Mouse (Mus musculus) midbrain, embryonic 15.5 days (tissue): ENCODE measurements around the gene Prkcz. TPM values are rescaled to one million over a fixed set of nuclear protein-coding genes. Genes with fewer than 3 reads are reported as not detected.
A peak's percentile ranks its signal among the peaks of the same experiment; 100 is the strongest.

Experiments
- ATAC-seq: fragments of 200-750 bp; cut with Nextera tagmentation; replicated peaks from 2 replicates; pipeline ENCODE4 v1.8.0; 2017; ENCODE audit warnings: moderate TSS enrichment
- H3K27ac ChIP-seq: fragments of 300-500 bp; sonication (generic); 2 replicates; pipeline ENCODE4 v1.5.1; 2015; ENCODE audit warnings: mild to moderate bottlenecking, inconsistent platforms
- H3K27me3 ChIP-seq: fragments of 300-500 bp; sonication (generic); replicated peaks from 2 replicates; pipeline ENCODE4 v1.6.1; 2015; ENCODE audit warnings: inconsistent platforms
- H3K36me3 ChIP-seq: fragments of 300-500 bp; sonication (generic); replicated peaks from 2 replicates; pipeline ENCODE4 v1.6.1; 2015; ENCODE audit warnings: inconsistent platforms
- H3K4me1 ChIP-seq: fragments of 300-500 bp; sonication (generic); 2 replicates; pipeline ENCODE4 v1.6.1; 2015; ENCODE audit warnings: inconsistent platforms
- H3K4me2 ChIP-seq: fragments of 300-500 bp; sonication (generic); 2 replicates; pipeline ENCODE4 v1.6.1; 2015; ENCODE audit warnings: inconsistent platforms, mild to moderate bottlenecking, moderate library complexity
- H3K4me3 ChIP-seq: fragments of 300-500 bp; sonication (generic); 2 replicates; pipeline ENCODE4 v1.5.1; 2015; ENCODE audit warnings: mild to moderate bottlenecking, inconsistent platforms
- H3K9ac ChIP-seq: fragments of 300-500 bp; sonication (generic); 2 replicates; pipeline ENCODE4 v1.6.1; 2015; ENCODE audit warnings: mild to moderate bottlenecking, inconsistent platforms
- H3K9me3 ChIP-seq: fragments of 300-500 bp; sonication (generic); 2 replicates; pipeline ENCODE4 v1.6.1; 2016; ENCODE audit warnings: inconsistent platforms
- WGBS: fragments of 180-500 bp; shearing (Covaris S2); methylation state at CpG from one replicate; pipeline ENCODE4 v1.1.7; 2015; ENCODE audit warnings: mixed read lengths; 5-methylcytosine and 5-hydroxymethylcytosine counted together
- polyA plus RNA-seq: library from polyadenylated mRNA; unstranded; fragments of >200 nt; fragmentation: Nextera tagmentation; extraction: Ambion mirVana; gene quantifications from 2 replicates; pipeline ENCODE4 v1.2.1, GENCODE M21; 2015

The Prkcz gene
- polyA plus RNA-seq, 1 experiment from 2014 or later, result 95.6 TPM

- 54% methylated on average over 4 of the region's 4 CpGs for WGBS
- no peak overlapping the region for H3K4me3 ChIP-seq
- H3K36me3 ChIP-seq, result no peaks in the 10 kb centered on the region
- no peaks in the 10 kb centered on the region for H3K9me3 ChIP-seq
- ATAC-seq, result no peak
- peaks cover 31% of the 10 kb centered on the region for H3K4me1 ChIP-seq
- no peak overlapping the region for H3K4me2 ChIP-seq
- no peak overlapping the region for H3K9ac ChIP-seq
- no peaks in the 10 kb centered on the region for H3K27me3 ChIP-seq
- 0 out of 2 replicates have a peak overlapping the region, but pooled peaks have one; percentile 32 for H3K27ac ChIP-seq
Observed at GRCm38 (mm10) chr4:155301965-155302364, 59.2 kb downstream of the Prkcz start.

- Histone ChIP-seq H3K36me3 (no peaks in the 10 kb centered on the region), H3K27me3 (no peaks in the 10 kb centered on the region), H3K4me3 (no peak overlapping the region), H3K9me3 (no peaks in the 10 kb centered on the region), H3K4me2 (no peak overlapping the region), H3K27ac (no peak overlapping the region), H3K9ac (no peak overlapping the region), H3K4me1 (peaks cover 22% of the 10 kb centered on the region)
- no peak for ATAC-seq
- 93% methylated on average over 7 of the region's 7 CpGs for WGBS
Observed at GRCm38 (mm10) chr4:155301098-155301447, 60.1 kb downstream of the Prkcz start.

- 76% methylated on average over 21 of the region's 21 CpGs for WGBS
- Histone ChIP-seq H3K9me3 (no peaks in the 10 kb centered on the region), H3K4me2 (no peak overlapping the region), H3K4me1 (peaks cover 17% of the 10 kb centered on the region), H3K36me3 (no peaks in the 10 kb centered on the region), H3K9ac (no peak overlapping the region), H3K27me3 (no peaks in the 10 kb centered on the region), H3K4me3 (no peak overlapping the region), H3K27ac (no peak overlapping the region)
- ATAC-seq, result no peak
Observed at GRCm38 (mm10) chr4:155300421-155301097, 60.6 kb downstream of the Prkcz start.

GRCm38 (mm10) chr4:155298826-155299225 lies 62.3 kb downstream of the Prkcz start:
- Histone ChIP-seq H3K4me3 (no peak overlapping the region), H3K4me2 (no peak overlapping the region), H3K36me3 (no peaks in the 10 kb centered on the region), H3K9me3 (no peaks in the 10 kb centered on the region), H3K4me1 (peaks cover 6% of the 10 kb centered on the region), H3K27me3 (no peaks in the 10 kb centered on the region), H3K9ac (no peak overlapping the region), H3K27ac (no peak overlapping the region)
- 86% methylated on average over 4 of the region's 4 CpGs for WGBS
- ATAC-seq, result no peak

GRCm38 (mm10) chr4:155297057-155297456 lies 64.1 kb downstream of the Prkcz start:
- Histone ChIP-seq H3K27ac (no peak overlapping the region), H3K9ac (no peak overlapping the region), H3K4me2 (no peak overlapping the region), H3K4me3 (no peak overlapping the region), H3K27me3 (no peaks in the 10 kb centered on the region), H3K36me3 (0 out of 2 replicates have a peak, but pooled peaks cover 4% of the 10 kb centered on the region), H3K4me1 (peaks cover 3% of the 10 kb centered on the region; the same call in 1 of the 2 replicates), H3K9me3 (no peaks in the 10 kb centered on the region)
- ATAC-seq, result no peak
- WGBS, result 56% methylated on average over 2 of the region's 2 CpGs

GRCm38 (mm10) chr4:155295996-155296395 lies 65.2 kb downstream of the Prkcz start:
- Histone ChIP-seq H3K4me2 (no peak overlapping the region), H3K9me3 (no peaks in the 10 kb centered on the region), H3K27ac (no peak overlapping the region), H3K4me1 (no peaks in the 10 kb centered on the region), H3K27me3 (no peaks in the 10 kb centered on the region), H3K36me3 (0 out of 2 replicates have a peak, but pooled peaks cover 4% of the 10 kb centered on the region), H3K9ac (no peak overlapping the region), H3K4me3 (no peak overlapping the region)
- 73% methylated on average over 4 of the region's 4 CpGs for WGBS
- no peak for ATAC-seq

GRCm38 (mm10) chr4:155295026-155295590 lies 66.1 kb downstream of the Prkcz start:
- no peaks in the 10 kb centered on the region for H3K27me3 ChIP-seq
- H3K4me1 ChIP-seq, result no peaks in the 10 kb centered on the region
- H3K4me2 ChIP-seq, result no peak overlapping the region
- 81% methylated on average over 10 of the region's 10 CpGs for WGBS
- no peak overlapping the region for H3K4me3 ChIP-seq
- H3K27ac ChIP-seq, result no peak overlapping the region
- H3K36me3 ChIP-seq, result 0 out of 2 replicates have a peak, but pooled peaks cover 4% of the 10 kb centered on the region
- H3K9me3 ChIP-seq, result no peaks in the 10 kb centered on the region
- ATAC-seq, result no peak
- H3K9ac ChIP-seq, result no peak overlapping the region

- no peaks in the 10 kb centered on the region for H3K27me3 ChIP-seq
- no peak overlapping the region for H3K27ac ChIP-seq
- no peak overlapping the region for H3K9ac ChIP-seq
- no peaks in the 10 kb centered on the region for H3K4me1 ChIP-seq
- H3K36me3 ChIP-seq, result 0 out of 2 replicates have a peak, but pooled peaks cover 4% of the 10 kb centered on the region
- 91% methylated on average over 14 of the region's 14 CpGs for WGBS
- no peaks in the 10 kb centered on the region for H3K9me3 ChIP-seq
- ATAC-seq, result no peak
- no peak overlapping the region for H3K4me3 ChIP-seq
- H3K4me2 ChIP-seq, result no peak overlapping the region
Observed at GRCm38 (mm10) chr4:155294381-155294780, 66.8 kb downstream of the Prkcz start.

- no peak for ATAC-seq
- no peaks in the 10 kb centered on the region for H3K9me3 ChIP-seq
- H3K4me2 ChIP-seq, result no peak overlapping the region
- H3K27me3 ChIP-seq, result no peaks in the 10 kb centered on the region
- H3K4me3 ChIP-seq, result no peak overlapping the region
- whole genome bisulfite sequencing, result 89% methylated on average over 10 of the region's 10 CpGs
- no peak overlapping the region for H3K9ac ChIP-seq
- H3K4me1 ChIP-seq, result no peaks in the 10 kb centered on the region
- H3K27ac ChIP-seq, result no peak overlapping the region
- peaks cover 11% of the 10 kb centered on the region; the same call in 1 of the 2 replicates for H3K36me3 ChIP-seq
Observed at GRCm38 (mm10) chr4:155292863-155293262, 68.3 kb downstream of the Prkcz start.

- H3K27me3 ChIP-seq, result no peaks in the 10 kb centered on the region
- H3K27ac ChIP-seq, result no peak overlapping the region
- WGBS, result 92% methylated on average over 7 of the region's 7 CpGs
- no peak for ATAC-seq
- no peak overlapping the region for H3K9ac ChIP-seq
- H3K9me3 ChIP-seq, result no peaks in the 10 kb centered on the region
- peaks cover 14% of the 10 kb centered on the region; the same call in 1 of the 2 replicates for H3K36me3 ChIP-seq
- H3K4me3 ChIP-seq, result no peak overlapping the region
- no peaks in the 10 kb centered on the region for H3K4me1 ChIP-seq
- no peak overlapping the region for H3K4me2 ChIP-seq
Observed at GRCm38 (mm10) chr4:155290045-155290444, 71.1 kb downstream of the Prkcz start.

GRCm38 (mm10) chr4:155288586-155288985 lies 72.6 kb downstream of the Prkcz start:
- H3K27ac ChIP-seq, result no peak overlapping the region
- H3K4me1 ChIP-seq, result no peaks in the 10 kb centered on the region
- peaks cover 14% of the 10 kb centered on the region; the same call in 1 of the 2 replicates for H3K36me3 ChIP-seq
- no peaks in the 10 kb centered on the region for H3K9me3 ChIP-seq
- ATAC-seq, result no peak
- no peaks in the 10 kb centered on the region for H3K27me3 ChIP-seq
- H3K4me3 ChIP-seq, result no peak overlapping the region
- no peak overlapping the region for H3K4me2 ChIP-seq
- WGBS, result 64% methylated on average over 1 of the region's 1 CpGs
- no peak overlapping the region for H3K9ac ChIP-seq

- ATAC-seq, result no peak
- peaks cover 10% of the 10 kb centered on the region; the same call in 1 of the 2 replicates for H3K36me3 ChIP-seq
- WGBS, result 89% methylated on average over 11 of the region's 11 CpGs
- no peak overlapping the region for H3K4me3 ChIP-seq
- no peaks in the 10 kb centered on the region for H3K27me3 ChIP-seq
- H3K27ac ChIP-seq, result no peak overlapping the region
- H3K4me2 ChIP-seq, result no peak overlapping the region
- H3K9me3 ChIP-seq, result no peaks in the 10 kb centered on the region
- H3K4me1 ChIP-seq, result no peaks in the 10 kb centered on the region; the same call in 1 of the 2 replicates
- no peak overlapping the region for H3K9ac ChIP-seq
Observed at GRCm38 (mm10) chr4:155287713-155288112, 73.4 kb downstream of the Prkcz start.

- no peak for ATAC-seq
- Histone ChIP-seq H3K4me3 (no peak overlapping the region), H3K9me3 (no peaks in the 10 kb centered on the region), H3K27me3 (no peaks in the 10 kb centered on the region), H3K27ac (no peak overlapping the region), H3K4me1 (peaks cover 7% of the 10 kb centered on the region; the same call in 1 of the 2 replicates), H3K36me3 (peaks cover 10% of the 10 kb centered on the region; the same call in 1 of the 2 replicates), H3K9ac (no peak overlapping the region), H3K4me2 (no peak overlapping the region)
- WGBS, result 88% methylated on average over 4 of the region's 4 CpGs
Observed at GRCm38 (mm10) chr4:155286090-155286489, 75.1 kb downstream of the Prkcz start.
